Mouse (Mus musculus) embryo, embryonic 10.5 days (tissue): ENCODE measurements at regions not wholly inside any gene's neighbourhood (a gene's known extent, or its start where the extent isn't known, plus 50 kb on each side); places are given as distances from the start of the nearest gene placed in this dataset.

Experiments
- DNase-seq: peaks from one replicate; pipeline ENCODE4 v3.0.0-alpha.2; 2015; ENCODE audit warnings: low spot score

DNA sequence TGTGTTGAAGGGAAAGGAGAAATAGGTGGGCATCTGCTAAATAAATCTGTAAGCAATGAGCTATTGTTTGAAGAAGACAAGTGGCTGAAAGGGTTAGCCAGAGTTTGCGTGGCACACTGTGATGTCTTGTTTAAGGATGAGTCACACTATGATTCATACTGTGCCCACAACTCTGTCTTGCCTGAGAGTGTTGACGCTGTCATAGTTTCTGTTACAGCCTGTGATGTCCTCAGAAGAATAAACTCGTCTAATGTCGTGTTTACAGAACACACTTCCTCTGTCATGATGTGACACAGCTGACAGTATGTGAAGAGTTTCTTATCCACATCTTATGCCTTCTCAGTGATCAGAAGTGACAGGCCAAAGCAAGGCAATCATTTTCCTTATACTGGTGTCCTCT, 274.5 kb upstream of the Tmem132c start:
- DNase-seq, result no peak

DNA sequence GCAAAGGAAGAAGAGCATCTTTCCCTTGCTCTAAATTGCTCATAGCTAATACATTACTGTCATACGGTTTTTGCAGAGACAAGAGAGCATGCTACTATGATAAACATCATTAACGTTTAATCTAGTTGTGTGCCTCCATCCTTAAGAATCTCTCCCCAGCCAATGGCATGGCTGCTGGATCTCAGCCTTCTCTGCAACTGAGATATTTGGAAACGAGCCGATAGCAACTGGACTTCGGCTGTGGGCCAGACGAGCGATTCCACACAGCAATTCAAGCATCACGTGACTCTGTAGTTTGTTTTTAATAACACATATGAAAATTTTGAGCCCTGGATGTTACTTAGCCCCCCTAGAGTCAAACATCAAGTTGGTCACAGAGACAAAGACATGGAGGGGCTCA, 272.2 kb upstream of the Tmem132c start:
- no peak for DNase-seq

DNA sequence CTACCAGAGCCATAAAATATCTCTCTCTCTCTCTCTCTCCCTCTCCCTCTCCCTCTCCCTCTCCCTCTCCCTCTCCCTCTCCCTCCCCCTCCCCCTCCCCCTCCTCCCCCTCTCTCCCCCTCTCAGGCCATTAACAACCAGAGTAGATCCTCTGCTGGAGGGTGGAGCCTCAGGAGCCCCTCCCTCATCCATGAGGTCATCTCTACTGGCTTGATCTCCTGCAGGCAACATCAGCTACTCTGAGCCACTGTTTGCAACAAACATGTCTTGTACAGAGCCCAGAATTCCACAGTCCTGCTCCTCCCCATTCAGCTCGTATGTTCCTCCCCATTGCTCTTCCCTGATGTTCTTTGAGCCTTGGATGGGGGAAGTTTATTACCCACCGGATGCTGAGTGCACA, 270.3 kb upstream of the Tmem132c start:
- no peak for DNase-seq

DNA sequence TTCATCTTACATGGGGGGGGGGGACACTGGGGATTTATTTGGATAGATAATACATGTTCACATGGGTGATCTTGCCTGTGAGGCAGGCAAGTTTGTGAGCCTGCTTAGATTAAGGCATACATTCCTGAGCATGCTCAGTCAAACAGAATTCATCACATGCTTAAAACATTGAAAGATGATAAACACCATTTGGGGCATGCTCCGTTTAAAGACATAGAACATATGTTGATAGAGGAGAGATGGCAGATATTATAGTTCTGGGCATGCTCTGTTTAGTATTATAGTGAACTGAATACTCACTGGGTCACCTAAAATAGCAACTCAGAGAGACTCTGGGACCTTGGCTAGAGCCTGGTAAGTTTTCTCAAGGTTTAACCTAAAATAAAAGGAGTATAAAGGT, 269.6 kb upstream of the Tmem132c start:
- DNase-seq, result no peak

DNA sequence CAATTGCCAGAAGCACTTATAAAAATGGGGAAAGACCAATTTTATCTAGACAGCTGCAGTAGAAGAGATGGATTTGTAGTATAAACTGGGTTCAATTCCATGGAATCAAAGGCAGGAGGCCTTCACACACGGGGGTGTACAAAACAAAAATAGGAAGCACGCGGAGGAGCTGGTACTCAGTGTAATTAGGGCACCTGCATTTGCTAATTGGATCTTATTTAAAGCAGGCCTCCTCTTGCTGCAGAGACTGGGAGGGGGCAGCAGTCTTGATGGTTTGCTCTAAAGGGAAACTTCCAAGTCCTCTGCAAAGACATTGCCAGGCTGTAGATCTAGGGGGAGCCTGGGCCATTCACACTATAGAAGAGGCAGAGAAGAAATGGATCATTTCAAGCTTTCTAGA, 268.2 kb upstream of the Tmem132c start:
- DNase-seq, result no peak

DNA sequence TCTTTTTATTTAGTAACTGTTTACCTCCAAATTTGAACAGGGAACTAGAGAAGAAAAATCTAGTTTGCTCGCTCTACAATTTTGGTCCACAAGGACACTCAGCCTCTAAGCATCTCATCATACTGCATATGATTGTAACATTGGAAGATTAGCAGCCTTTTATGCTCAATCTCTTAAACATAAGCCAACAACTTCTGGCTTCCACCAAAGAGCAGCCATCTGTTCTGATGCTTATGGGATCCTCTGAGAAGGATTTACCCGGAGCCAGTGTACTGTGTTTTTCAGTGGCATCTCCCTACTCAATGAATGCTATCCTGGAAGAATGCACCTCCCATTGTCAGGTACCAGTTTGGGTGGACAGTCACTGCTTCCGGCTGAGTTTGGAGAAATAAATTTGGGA, 267.0 kb upstream of the Tmem132c start:
- DNase-seq, result no peak

DNA sequence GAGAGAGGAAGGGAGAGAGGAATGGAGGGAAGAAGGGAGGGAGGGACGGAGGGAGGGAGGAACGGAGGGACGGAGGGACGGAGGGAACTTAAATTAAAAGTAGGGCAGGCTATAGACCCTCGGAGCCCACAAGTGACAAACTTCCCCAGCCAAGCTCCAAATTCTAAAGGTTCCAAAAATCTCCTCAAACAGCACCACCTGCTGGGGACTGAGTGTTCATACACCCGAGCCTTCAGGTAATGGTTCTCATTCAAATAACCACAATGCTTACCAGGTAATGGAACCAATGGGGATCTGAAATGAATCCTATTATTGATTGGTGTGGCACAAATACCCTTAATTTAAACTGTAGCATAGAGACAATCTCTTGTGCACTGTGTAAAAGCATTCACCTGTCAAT, 246.0 kb upstream of the Tmem132c start:
- DNase-seq, result peak; percentile 50

DNA sequence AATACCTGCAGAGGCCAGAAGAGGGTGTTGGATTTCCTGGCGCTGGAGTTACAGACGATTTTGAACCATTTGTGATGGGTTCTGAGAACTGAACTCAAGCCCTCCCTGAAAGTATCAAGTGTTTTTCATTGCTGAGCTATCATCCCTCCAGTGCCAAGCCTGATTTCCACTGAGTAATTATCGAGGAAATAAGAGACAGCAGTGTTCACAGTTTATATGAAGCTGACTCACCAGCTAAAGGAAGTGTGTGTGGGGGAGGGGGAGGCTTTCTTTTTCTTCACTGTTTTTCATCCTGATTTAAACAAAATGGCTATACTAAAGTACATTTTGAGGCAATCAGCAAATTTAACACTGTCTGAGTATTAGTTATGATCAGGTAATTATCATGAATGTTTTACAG, 227.4 kb upstream of the Tmem132c start:
- DNase-seq, result no peak

DNA sequence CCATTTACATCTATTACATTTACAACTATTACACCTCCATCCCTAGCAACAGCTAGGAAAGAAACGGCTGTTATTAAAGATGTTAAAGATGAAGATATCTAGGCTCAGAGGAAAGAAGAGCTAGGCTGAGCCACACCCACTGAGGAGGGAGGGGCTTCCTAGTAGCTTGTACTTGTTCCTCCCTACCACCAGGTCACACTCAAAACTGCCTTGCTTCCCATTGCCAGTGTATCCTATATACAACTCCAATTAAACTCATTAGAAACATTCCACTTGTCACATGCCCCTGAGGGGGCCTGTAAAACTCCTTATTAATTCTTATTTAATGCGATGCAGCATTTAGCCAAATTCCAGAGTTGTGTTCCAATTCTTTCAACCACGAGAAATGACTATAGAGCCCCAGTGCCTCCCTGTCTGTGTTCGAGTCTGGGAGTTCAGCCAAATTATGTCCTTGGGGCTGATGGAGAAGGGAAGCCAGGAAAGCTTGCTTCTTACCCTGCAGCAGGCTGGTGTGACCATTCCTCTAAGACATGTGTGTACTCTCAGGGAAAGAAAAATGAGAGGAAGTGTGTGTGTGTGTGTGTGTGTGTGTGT, 225.0 kb upstream of the Tmem132c start:
- no peak for DNase-seq

DNA sequence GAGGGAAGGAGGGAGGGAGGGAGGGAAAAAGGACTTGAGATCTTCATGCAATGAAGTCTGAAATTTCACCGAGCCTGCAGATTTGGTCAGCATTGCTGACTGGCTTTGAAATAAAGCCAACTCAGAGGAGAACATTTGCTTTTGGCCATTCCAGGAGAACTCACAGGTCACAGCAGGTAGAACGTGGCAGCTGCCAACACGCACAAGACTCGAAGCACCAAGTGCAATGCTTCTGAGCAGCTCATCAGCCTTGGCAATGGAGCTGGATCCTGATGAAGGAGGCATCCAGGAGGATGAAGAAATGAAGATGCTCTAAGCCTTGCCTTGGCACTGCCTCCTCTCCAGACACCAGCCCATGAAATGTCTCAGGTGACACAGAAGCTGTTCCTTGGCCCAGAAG, 223.6 kb upstream of the Tmem132c start:
- no peak for DNase-seq

DNA sequence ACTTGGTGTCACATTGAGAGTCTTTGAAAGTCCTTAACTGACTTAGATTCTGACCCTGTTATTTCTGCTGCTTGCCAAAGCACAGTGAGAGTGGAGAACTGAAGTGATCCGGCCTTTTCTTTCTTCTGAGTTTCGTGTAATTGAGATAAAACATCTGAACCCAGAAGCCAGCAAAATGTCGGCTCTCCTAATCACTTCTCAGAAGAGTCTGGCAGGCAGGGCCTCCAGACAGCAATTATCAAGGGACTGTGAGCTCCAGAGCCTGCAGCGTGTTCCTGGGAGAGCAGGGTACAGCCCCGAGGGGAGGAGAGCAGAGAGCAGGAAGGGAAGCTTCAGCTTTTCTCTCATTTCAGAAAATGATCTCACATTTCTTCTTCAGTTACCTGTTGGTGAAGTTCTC, 205.1 kb upstream of the Tmem132c start:
- no peak for DNase-seq

DNA sequence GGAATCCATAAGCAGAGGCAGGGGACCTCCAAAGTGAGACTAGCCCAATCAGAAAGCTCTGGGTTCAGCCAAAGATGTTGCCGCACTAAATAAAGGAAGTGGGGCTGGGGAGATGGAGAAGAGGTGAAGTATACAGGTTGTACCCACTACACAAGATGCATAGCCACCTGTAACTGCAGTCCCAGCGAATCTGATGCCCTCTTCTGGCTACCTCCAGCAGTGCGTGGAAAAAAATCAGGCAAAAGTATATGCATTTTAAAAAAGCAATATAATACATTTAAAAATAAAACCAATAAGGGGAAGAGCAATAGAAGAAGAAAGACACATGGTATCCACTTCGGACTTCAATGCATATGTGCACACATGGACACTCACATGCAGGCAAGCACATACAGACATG, 183.8 kb upstream of the Tmem132c start:
- DNase-seq, result no peak

DNA sequence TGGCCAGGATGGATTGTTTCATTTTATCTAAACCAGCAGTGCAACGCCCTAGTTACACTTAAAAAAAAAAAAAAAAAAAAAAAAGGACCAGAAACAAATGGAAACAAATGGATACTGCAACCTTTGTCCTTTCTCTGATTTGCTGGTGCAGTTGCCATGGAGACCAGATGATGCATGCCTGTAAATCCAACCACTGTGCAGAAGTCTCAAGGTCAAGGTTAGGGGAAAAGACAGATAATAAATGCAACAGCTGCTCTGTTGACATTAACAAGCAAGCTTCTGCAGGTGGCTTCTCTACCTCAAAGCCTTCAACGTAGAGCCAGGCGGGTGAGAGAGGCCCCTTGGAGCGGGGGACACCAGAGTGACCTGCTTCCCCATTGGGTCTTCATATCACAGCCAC, 167.3 kb upstream of the Tmem132c start:
- peak; percentile 5 for DNase-seq
